Mouse (Mus musculus): ENCODE measurements around the gene Irf3. TPM values are rescaled to one million over a fixed set of nuclear protein-coding genes. Genes with fewer than 3 reads are reported as not detected.

Irf3 gene
- total RNA-seq (2014; fragmentation: Nextera tagmentation) (76.6 and 105 TPM in 2 replicates), total RNA-seq (2017) (87.5 and 88.9 TPM in 2 replicates)

DNA sequence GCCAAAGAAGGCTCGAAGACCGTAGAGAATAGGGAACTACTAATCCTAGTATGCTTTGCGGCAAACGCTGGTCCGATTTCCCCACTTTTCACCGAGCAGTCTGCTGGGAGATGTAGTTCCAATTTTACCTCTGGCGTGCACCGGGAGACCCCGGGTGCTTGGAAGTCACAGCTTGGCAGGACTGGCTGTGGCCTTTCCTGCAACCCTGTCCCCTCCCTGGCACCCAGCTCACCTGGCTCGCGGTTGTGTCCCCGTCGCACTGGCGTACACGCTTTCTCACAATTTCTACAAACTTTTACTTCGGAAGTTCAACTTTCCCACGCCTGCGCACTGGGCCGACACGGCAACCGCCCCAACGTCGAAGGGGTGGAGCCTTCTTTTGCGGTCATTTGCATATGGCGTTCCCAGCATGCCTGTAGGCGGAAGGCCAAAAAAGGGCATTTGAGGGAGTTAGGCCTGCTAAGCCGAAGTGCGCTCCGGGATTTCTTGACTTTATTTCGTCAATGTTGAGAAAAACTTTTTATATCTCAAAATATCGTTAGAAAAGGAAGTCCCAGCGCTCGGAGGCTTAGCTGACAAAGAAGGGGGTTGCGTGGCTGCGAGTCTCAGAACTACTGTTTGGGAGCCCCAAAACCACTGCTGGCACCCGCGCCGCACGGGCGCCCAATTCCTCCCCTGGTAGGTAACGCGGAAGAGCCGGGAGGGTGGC lies at the start of gene Irf3:
Gene Irf3 (plus strand): TSS at position 418 of the 709 bp plus-strand sequence.
- ATAC-seq (replicated peaks; ENCODE audit: poor library complexity, severe bottlenecking) = peak; percentile 80

DNA sequence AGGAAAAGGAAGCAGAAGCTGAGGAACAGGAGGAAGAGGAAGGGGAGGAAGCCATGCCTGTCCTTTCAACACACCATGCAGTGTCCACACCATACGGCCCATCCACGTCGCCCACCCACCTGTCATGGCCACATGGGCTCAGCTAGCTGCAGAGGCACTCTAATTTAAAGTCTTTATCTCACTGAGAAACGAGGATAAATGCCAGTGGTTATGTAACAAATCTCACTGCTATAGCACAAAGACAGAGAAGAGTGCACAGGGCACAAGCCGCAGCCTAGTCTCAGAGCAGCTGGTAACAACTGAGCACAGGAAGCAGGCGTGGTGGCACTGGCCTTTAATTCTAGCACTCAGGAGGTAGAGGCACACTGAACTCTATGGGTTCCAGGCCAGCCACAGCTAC lies 47.5 kb upstream of the Irf3 start:
- ATAC-seq (replicated peaks; ENCODE audit: poor library complexity, severe bottlenecking) = no peak

DNA sequence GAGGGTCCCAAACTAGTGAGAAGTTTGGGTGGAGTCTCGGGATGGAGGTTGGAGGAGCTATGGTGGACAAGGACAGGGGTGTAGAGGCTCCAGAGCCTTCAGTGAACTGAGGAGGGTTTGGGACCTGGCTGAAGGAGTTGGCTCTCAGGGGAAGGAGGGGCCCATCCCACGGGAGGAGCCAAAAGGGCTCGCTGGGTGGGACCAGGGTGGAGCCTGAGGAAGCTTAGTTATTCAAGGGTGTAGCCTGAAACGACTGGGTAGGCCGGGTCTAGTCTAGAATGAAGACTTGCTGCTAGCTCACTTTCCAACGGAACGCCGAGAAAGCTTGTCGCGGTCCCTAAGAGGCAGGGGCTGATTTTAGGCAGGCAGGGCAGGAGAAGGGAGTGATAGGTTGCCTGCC lies 45.5 kb upstream of the Irf3 start:
- ATAC-seq (replicated peaks; ENCODE audit: poor library complexity, severe bottlenecking) = peak; percentile 60

DNA sequence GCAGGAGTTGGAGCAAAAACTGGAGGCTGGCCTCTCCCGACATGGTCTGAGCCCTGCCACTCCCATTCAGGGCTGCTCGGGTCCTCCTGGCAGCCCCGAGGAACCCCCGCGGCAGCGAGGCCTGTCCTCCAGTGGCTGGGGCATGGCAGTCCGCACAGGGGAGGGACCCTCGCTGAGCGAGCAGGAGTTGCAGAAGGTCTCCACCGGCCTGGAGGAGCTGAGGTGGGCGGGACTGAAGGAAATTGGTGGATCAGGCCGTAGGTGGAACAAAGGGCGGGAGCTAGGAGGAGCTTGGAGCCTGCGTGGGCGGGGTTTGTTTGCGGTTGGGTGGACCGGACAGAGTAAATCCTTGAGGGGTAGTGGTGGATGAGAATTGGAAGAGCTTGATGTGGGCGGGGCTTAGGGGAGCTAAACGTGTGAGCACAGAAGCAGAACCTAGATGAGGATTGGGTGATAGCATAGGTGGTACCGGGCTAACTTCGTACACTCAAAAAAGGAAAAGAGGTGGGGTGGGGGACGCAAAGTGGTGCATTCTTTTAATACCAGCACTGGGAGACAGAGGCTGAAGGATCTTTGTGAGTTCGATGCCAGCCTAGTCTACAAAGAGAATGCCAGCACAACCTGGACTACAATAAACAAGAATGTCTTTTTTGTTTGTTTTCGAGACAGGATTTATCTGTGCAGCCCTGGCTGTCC lies 44.7 kb upstream of the Irf3 start:
- peak; percentile 89 for ATAC-seq (replicated peaks; ENCODE audit: poor library complexity, severe bottlenecking)

DNA sequence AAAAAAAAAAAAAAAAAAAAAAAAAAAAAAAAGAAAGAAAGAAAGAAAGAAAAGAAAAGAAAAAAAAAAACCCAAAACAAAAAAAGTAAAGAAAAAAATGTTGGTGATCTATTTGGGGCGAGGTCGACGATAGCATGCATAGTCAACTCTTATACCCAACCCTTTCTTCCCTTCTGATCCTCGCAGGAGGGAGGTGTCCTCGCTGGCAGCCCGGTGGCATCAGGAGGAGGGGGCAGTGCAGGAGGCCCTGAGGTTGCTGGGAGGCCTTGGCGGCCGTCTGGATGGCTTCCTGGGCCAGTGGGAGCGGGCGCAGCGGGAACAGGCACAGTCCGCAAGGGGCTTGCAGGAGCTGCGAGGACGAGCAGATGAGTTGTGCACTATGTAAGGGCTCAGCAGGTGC lies 43.9 kb upstream of the Irf3 start:
- no peak for ATAC-seq (replicated peaks; ENCODE audit: poor library complexity, severe bottlenecking)

DNA sequence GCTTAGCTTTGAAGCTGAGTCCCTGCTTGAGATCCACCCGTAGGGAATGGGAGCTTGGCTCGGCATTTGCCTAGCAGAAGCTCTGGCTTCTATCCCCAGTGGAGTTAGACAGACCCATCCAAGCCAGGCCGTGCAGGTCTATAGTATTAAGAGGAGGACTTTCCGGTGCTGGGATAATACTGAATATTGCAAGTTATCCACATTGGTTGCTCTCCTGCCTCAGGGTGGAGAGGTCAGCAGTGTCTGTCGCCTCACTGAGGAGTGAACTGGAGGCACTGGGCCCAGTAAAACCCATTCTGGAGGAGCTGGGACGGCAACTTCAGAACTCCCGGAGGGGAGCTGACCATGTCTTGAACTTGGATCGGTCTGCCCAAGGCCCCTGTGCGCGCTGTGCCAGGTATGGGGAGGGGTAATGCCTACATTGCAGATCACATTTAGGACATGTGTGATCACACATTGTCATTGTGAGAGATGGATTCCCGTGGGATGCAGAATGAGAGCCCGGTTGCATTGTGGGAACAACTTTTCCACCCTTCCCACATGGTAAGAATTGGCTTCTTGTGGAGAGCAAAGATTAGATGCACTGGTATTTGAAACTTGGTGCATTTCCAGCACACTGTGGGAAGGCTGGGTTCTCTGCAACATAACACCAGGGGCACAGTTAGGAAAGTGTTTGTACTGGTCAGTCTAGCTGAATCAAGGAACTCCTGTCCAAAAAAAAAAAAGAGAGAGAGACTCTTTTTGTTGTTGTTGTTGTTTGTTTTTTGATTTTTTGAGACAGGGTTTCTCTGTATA lies 43.2 kb upstream of the Irf3 start:
- ATAC-seq (replicated peaks; ENCODE audit: poor library complexity, severe bottlenecking) = no peak

DNA sequence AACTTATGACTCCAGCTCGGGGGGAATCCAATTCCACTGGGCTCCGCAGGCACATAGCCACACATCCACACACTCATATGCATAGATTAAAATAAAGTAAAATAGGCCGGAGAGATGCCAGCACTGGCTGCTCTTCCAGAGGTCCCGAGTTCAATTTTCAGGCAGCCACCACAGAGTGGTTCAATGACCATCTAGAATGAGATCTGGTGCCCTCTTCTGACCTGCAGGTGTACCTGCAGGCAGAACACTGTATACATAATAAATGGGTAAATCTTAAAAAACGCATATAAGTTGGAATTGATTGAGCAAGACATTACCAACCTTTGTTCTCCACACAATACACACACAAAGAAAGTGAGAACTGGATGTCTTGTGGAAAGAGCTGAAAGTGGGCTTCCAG lies 41.8 kb upstream of the Irf3 start:
- ATAC-seq (replicated peaks; ENCODE audit: poor library complexity, severe bottlenecking) = peak; percentile 10; the same call in 1 of the 2 replicates

DNA sequence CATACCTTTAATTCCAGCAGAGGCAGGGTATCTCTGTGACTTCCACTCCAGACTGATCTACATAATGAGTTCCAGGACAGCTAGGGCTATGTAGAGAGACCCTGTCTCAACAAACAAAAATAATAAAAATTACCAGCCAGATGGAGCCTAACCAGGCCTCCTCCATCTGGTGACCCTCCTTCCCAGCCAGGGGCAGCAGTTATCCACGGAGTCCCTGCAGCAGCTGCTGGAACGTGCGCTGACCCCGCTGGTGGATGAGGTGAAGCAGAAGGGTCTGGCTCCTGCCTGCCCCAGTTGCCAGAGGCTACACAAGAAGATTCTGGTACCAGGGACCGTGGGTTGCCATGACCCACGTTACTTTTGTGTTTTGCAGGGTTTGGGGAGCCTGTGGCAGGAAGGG lies 41.2 kb upstream of the Irf3 start:
- ATAC-seq (replicated peaks; ENCODE audit: poor library complexity, severe bottlenecking) = no peak

DNA sequence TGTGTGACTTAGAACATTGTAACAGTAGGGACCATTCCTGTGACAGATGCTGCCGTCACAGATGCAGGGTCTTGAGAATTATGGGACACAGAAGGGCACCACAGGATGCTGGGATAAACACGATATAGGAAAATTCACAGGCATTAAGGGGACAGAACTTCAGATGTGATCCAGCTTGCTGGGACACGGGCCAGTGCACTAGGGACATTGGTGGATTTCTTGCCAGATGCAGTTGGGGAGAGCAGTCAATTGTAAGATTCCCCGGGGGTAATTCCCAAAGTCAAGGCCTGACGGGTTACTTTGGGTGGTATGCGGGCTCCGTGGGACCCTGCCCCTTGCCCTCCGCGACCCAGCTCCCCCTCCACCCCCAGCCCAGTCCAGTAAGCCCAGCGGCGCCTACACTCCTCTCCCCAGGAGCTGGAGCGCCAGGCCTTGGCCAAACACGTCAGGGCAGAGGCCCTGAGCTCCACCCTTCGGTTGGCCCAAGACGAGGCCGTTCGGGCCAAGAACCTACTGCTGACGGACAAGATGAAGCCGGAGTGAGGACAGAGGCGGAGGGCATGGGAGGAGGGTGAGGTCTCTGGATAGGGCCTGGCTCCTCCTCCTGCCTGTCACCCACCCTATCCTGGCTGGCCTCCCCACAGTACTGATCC lies 40.1 kb upstream of the Irf3 start:
- no peak for ATAC-seq (replicated peaks; ENCODE audit: poor library complexity, severe bottlenecking)

DNA sequence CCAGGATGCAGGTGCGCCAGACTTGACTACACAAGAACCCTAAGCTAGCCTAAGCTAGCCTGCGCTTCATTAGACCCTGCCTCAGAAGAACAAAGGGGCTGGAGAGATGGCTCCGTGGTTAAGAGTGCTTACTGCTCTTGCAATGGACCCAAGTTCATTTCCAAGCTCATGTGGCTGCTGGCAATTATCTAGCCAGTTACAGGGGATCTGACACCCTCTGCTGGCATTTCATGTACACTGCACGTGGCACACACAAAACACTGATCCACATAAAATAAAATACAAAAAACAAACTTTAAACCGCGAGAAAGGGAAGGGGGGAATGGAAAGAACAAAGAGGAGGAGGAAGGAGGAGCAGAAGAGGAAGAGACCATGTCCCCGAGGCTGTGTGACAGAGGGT lies 39.2 kb upstream of the Irf3 start:
- peak; percentile 34; the same call in 1 of the 2 replicates for ATAC-seq (replicated peaks; ENCODE audit: poor library complexity, severe bottlenecking)

DNA sequence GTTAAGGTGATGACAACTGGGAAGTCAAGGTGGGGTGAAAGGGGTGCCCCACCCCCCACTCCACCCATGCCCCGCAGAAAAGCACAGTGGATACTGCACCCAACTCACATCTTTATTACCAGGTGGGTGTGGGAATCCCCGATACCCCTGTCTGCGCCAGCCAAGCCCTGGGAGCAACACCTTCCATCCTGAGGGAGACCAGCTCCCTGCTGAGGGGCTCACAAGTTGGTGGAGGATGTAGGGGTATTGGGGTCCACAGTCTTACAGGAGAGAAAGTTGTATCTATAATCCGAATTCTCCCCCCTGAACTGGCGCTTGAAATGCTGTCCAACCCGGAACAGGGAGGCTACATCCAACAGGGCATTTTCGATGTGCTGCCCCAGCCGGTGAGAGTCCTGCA lies 38.2 kb upstream of the Irf3 start:
- ATAC-seq (replicated peaks; ENCODE audit: poor library complexity, severe bottlenecking) = no peak

DNA sequence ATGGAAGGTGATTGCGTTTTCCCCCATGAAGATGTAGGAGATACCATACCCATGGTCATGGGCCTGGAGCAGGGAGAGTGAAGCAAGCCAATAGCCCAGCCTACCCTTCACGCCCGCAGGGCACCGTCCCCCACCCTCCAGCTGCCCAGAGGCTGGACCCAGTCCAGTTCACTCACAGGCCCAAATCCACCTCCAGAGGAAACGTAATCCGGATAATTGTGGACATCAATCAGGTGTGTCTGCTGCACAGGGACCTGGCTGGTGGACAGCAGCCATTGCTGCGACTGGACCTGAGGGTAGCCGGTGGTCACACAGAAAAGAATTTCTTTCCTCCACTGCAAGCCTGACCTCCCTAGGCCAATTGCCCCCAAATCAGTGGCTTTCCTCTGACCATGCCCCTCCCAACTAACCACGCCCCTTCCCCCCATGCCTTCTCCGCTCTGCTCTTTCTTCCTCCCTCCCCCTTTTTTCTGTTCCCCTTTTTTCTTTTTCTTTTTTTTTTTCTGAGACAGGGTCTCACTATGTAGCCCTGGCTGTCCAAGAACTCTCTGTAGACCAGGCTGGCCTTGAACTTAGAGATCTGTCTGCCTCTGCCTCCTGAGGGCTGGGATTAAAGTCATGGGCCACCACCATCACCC lies 37.5 kb upstream of the Irf3 start:
- ATAC-seq (replicated peaks; ENCODE audit: poor library complexity, severe bottlenecking) = peak; percentile 58

DNA sequence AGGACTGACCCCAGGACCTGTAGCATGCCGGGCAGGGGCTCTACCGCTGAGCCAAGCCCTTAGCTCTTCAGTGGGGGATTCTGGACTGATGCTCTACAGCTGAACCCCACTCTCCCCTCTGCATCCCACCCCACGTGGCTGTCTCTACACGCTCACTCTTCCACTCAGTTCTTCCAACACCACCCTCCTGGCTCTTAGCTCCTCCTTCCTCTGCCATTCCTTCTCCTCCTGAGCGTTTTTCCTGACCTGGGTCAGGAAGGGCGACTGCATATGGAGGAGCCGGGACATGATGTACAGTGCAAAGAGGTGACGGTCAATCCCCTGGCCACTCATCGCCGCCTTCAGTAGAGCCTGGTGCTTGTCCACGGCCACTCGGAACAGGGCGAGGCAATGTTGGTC lies 36.9 kb upstream of the Irf3 start:
- ATAC-seq (replicated peaks; ENCODE audit: poor library complexity, severe bottlenecking) = no peak

DNA sequence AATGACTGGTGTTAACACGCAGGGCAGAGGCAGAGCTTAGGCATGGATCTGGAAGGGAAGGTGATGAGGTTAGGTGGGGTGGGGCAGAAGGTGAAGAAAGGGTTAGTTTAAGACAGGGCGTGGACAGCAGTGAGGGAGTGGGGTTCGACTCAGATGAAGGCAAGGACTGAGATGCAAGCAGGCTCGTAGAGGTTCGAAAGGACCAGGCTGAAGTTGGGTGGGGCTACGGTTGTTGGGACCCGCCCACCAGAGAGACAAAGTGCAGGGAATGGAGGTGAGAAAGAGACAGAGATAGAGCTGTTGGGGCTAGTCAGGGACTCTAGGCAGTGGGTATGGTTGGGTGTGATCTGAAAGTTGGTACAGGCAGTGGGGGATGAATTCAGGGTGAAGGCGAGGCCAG lies 35.1 kb upstream of the Irf3 start:
- ATAC-seq (replicated peaks; ENCODE audit: poor library complexity, severe bottlenecking) = no peak

DNA sequence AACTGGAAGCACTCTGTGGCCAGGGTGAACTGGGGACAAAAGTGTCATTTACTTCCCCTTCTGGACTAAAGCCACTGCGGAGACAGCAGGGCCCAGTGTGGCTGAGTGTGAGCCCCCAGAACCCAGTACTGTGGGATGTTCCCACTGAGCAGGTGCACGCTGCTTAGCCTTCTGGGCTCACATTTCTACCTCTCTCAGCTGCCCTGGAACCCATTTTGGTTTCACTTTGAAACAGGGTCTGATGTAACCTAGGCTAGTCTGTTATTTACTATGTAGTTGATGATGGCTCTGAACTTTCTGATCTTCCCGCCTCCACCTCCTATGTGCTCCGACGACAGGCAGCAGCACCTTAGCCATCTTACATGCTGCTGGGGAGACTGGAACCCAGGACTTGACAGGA lies 34.6 kb upstream of the Irf3 start:
- peak; percentile 63 for ATAC-seq (replicated peaks; ENCODE audit: poor library complexity, severe bottlenecking)

DNA sequence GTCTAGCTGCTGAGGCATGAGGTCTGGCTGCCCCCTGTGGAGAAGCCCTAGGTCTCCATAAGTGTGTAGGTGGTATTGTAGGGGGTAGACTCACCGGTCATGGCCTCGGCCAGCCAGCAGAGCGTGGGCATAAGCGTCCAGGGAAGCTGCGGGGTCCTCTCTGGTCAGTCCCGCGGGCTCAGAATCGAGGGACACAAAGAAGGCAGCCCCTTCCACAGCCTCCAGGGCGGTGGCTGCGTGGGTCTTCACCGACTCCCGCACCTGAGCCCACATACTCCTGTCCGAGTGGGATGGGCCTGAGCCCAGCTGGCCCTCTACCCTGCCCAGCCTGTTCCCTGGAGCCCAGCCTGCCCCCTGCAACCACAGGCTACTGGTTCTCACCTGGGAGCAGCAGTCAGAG lies 32.5 kb upstream of the Irf3 start:
- ATAC-seq (replicated peaks; ENCODE audit: poor library complexity, severe bottlenecking) = no peak

DNA sequence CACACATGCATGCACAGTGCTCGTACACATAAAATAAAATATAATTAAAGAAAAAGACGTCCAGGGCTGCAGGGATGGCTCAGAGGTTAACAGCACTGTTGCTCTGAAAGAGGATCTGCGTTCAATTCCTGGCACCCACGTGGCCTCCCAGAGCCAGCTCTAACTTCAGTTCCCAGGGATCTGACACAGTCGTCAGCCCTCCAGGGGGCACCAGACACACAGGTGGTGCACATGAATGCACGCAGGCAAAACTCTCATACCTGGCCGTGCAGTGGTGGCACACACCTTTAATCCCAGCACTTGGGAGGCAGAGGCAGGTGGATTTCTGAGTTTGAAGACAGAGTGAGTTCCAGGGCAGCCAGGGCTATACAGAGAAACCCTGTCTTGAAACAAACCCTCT lies 31.5 kb upstream of the Irf3 start:
- ATAC-seq (replicated peaks; ENCODE audit: poor library complexity, severe bottlenecking) = no peak

DNA sequence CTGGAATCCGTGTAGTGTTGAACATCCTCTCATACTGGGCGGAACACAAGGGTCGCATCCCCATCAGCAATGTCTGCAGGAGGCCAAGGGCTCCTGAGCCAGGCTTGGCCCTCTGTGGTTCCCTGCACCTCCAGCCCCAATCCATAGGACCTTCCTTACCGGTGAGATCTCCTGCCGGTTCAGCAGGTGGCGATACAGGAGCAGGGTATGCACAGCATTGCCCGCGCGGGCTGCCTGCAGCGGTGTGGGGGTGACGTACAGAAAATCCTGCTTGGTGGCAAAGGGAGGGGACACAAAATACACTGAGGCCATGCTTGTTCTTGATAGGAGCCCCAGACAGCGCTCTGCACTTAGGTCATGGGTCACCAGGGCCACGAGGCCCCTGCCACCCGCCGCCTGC lies 30.8 kb upstream of the Irf3 start:
- ATAC-seq (replicated peaks; ENCODE audit: poor library complexity, severe bottlenecking) = no peak

DNA sequence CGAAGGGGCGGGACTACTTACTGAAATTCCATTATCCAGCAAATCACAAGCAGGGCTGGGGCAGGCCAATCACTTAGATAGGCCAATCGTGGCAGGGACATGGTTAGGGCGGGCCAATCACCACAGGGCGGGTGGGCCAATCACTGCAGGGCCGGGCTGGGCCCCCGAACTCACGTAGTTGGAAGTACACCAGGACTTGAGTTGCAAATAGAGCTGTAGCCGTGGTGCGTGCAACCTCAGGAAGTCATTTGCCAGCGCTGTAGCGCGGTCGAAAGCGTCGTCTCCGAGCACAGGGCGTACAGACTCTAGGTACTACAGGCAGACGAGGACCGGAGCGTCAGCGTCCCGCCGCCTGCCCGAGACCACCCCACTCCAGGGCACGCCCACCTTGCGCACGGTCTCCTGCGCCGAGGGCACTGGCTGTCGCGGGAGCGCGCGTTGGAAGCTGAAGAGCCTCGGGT lies 27.2 kb upstream of the Irf3 start:
- peak; percentile 85 for ATAC-seq (replicated peaks; ENCODE audit: poor library complexity, severe bottlenecking)

DNA sequence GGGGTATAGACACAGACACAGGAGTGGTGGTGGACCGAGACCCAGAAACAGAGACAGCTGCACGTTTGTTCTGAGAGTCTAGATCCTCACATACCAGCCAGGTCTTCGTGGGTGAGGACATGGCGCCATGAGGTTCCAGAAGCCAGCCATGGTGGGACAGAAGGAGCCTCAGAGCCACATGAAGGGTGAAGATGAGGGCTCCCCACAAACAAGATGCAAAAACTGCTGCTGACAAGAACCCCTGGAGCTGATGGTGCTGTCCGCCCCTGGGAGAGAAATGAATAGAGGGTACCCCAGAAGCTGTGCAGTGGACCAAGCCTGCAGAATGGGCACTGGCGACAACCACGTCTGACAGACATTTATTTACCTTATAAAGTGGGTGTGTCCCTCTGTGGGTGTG lies 26.3 kb upstream of the Irf3 start:
- ATAC-seq (replicated peaks; ENCODE audit: poor library complexity, severe bottlenecking) = no peak
